Mouse (Mus musculus): Measurements from ENCODE around the gene Hipk4. TPM values are rescaled to one million over a fixed set of nuclear protein-coding genes. Genes with fewer than 3 reads are reported as not detected.

Hipk4 gene
- polyA plus RNA-seq, 1 experiment from 2014 or later = 1.5 TPM

- peak; percentile 71 for ATAC-seq
- Histone ChIP-seq H3K27ac (ENCODE audit: low read depth, low read length) (peak overlapping the region; percentile 9; the same call in 1 of the 2 replicates), H3K4me2 (ENCODE audit: low read length) (peak overlapping the region; percentile 63), H3K9me3 (ENCODE audit: control insufficient read depth, low read length) (no peaks in the 10 kb centered on the region), H3K4me3 (ENCODE audit: low read length) (peak overlapping the region; percentile 33), H3K9ac (ENCODE audit: low read depth, low read length) (peak overlapping the region; percentile 58), H3K27me3 (replicated peaks; ENCODE audit: control insufficient read depth, insufficient read depth, low read length) (no peaks in the 10 kb centered on the region), H3K4me1 (ENCODE audit: control insufficient read depth, insufficient read depth, low read depth, low read length) (peaks cover 7% of the 10 kb centered on the region), H3K36me3 (ENCODE audit: control insufficient read depth, insufficient read depth, low read length) (no peaks in the 10 kb centered on the region)
- WGBS = 3% methylated on average over 8 of the region's 12 CpGs
These were observed 41.5 kb upstream of the Hipk4 start for GRCm38 (mm10) chr7:27481627-27481969.

GRCm38 (mm10) chr7:27483860-27484259 is 39.2 kb upstream of the Hipk4 start:
- WGBS = 88% methylated on average over 4 of the region's 4 CpGs
- H3K4me3 ChIP-seq (ENCODE audit: low read length) = no peak overlapping the region
- H3K9me3 ChIP-seq (ENCODE audit: control insufficient read depth, low read length) = no peaks in the 10 kb centered on the region
- no peak for ATAC-seq
- H3K4me1 ChIP-seq (ENCODE audit: control insufficient read depth, insufficient read depth, low read depth, low read length) = peaks cover 10% of the 10 kb centered on the region
- H3K27me3 ChIP-seq (replicated peaks; ENCODE audit: control insufficient read depth, insufficient read depth, low read length) = no peaks in the 10 kb centered on the region
- no peak overlapping the region for H3K9ac ChIP-seq (ENCODE audit: low read depth, low read length)
- H3K27ac ChIP-seq (ENCODE audit: low read depth, low read length) = no peak overlapping the region
- no peaks in the 10 kb centered on the region for H3K36me3 ChIP-seq (ENCODE audit: control insufficient read depth, insufficient read depth, low read length)
- no peak overlapping the region for H3K4me2 ChIP-seq (ENCODE audit: low read length)

GRCm38 (mm10) chr7:27486102-27486769 is 36.8 kb upstream of the Hipk4 start:
- WGBS = 7% methylated on average over 13 of the region's 13 CpGs
- H3K4me2 ChIP-seq (ENCODE audit: low read length) = peak overlapping the region; percentile 69
- peak overlapping the region; percentile 55; the same call in 1 of the 2 replicates for H3K27ac ChIP-seq (ENCODE audit: low read depth, low read length)
- peak overlapping the region; percentile 54 for H3K9ac ChIP-seq (ENCODE audit: low read depth, low read length)
- no peaks in the 10 kb centered on the region; the same call in 1 of the 2 replicates for H3K27me3 ChIP-seq (replicated peaks; ENCODE audit: control insufficient read depth, insufficient read depth, low read length)
- peak overlapping the region; percentile 78 for H3K4me3 ChIP-seq (ENCODE audit: low read length)
- H3K36me3 ChIP-seq (ENCODE audit: control insufficient read depth, insufficient read depth, low read length) = no peaks in the 10 kb centered on the region
- peaks cover 10% of the 10 kb centered on the region for H3K4me1 ChIP-seq (ENCODE audit: control insufficient read depth, insufficient read depth, low read depth, low read length)
- ATAC-seq = peak; percentile 11
- H3K9me3 ChIP-seq (ENCODE audit: control insufficient read depth, low read length) = no peaks in the 10 kb centered on the region

GRCm38 (mm10) chr7:27486770-27487697 is 36.0 kb upstream of the Hipk4 start, which contains the start of gene Sertad1:
TSS of gene Sertad1 (plus strand) at chr7:27486910.
- under 1% methylated on average over 52 of the region's 80 CpGs for WGBS
- ATAC-seq = peak; percentile 98
- Histone ChIP-seq H3K9me3 (ENCODE audit: control insufficient read depth, low read length) (no peaks in the 10 kb centered on the region), H3K4me1 (ENCODE audit: control insufficient read depth, insufficient read depth, low read depth, low read length) (peaks cover 6% of the 10 kb centered on the region), H3K9ac (ENCODE audit: low read depth, low read length) (peak within 1 kb of the TSS; percentile 86), H3K27ac (ENCODE audit: low read depth, low read length) (peak within 1 kb of the TSS; percentile 90), H3K27me3 (replicated peaks; ENCODE audit: control insufficient read depth, insufficient read depth, low read length) (no peaks in the 10 kb centered on the region; the same call in 1 of the 2 replicates), H3K36me3 (ENCODE audit: control insufficient read depth, insufficient read depth, low read length) (no peaks in the 10 kb centered on the region), H3K4me3 (ENCODE audit: low read length) (peak within 1 kb of the TSS; percentile 78), H3K4me2 (ENCODE audit: low read length) (peak within 1 kb of the TSS; percentile 69)

- 3% methylated on average over 13 of the region's 13 CpGs for WGBS
- peak overlapping the region; percentile 78 for H3K4me3 ChIP-seq (ENCODE audit: low read length)
- peak overlapping the region; percentile 69 for H3K4me2 ChIP-seq (ENCODE audit: low read length)
- H3K9ac ChIP-seq (ENCODE audit: low read depth, low read length) = peak overlapping the region; percentile 86
- no peak for ATAC-seq
- H3K4me1 ChIP-seq (ENCODE audit: control insufficient read depth, insufficient read depth, low read depth, low read length) = peaks cover 6% of the 10 kb centered on the region
- H3K36me3 ChIP-seq (ENCODE audit: control insufficient read depth, insufficient read depth, low read length) = no peaks in the 10 kb centered on the region
- no peaks in the 10 kb centered on the region for H3K9me3 ChIP-seq (ENCODE audit: control insufficient read depth, low read length)
- H3K27me3 ChIP-seq (replicated peaks; ENCODE audit: control insufficient read depth, insufficient read depth, low read length) = no peaks in the 10 kb centered on the region; the same call in 1 of the 2 replicates
- H3K27ac ChIP-seq (ENCODE audit: low read depth, low read length) = peak overlapping the region; percentile 90
These were observed 35.3 kb upstream of the Hipk4 start for GRCm38 (mm10) chr7:27487740-27488268.

- ATAC-seq = no peak
- H3K9ac ChIP-seq (ENCODE audit: low read depth, low read length) = no peak overlapping the region
- peaks cover 6% of the 10 kb centered on the region for H3K4me1 ChIP-seq (ENCODE audit: control insufficient read depth, insufficient read depth, low read depth, low read length)
- no peaks in the 10 kb centered on the region for H3K9me3 ChIP-seq (ENCODE audit: control insufficient read depth, low read length)
- 93% methylated on average over 24 of the region's 25 CpGs for WGBS
- no peak overlapping the region for H3K27ac ChIP-seq (ENCODE audit: low read depth, low read length)
- H3K36me3 ChIP-seq (ENCODE audit: control insufficient read depth, insufficient read depth, low read length) = no peaks in the 10 kb centered on the region
- no peaks in the 10 kb centered on the region; the same call in 1 of the 2 replicates for H3K27me3 ChIP-seq (replicated peaks; ENCODE audit: control insufficient read depth, insufficient read depth, low read length)
- H3K4me2 ChIP-seq (ENCODE audit: low read length) = no peak overlapping the region
- no peak overlapping the region for H3K4me3 ChIP-seq (ENCODE audit: low read length)
These were observed 33.7 kb upstream of the Hipk4 start for GRCm38 (mm10) chr7:27489270-27489869.

- WGBS = 39% methylated on average over 4 of the region's 4 CpGs
- Histone ChIP-seq H3K9ac (ENCODE audit: low read depth, low read length) (no peak overlapping the region), H3K4me2 (ENCODE audit: low read length) (peak overlapping the region; percentile 46), H3K36me3 (ENCODE audit: control insufficient read depth, insufficient read depth, low read length) (no peaks in the 10 kb centered on the region), H3K9me3 (ENCODE audit: control insufficient read depth, low read length) (no peaks in the 10 kb centered on the region), H3K4me1 (ENCODE audit: control insufficient read depth, insufficient read depth, low read depth, low read length) (peaks cover 6% of the 10 kb centered on the region), H3K27me3 (replicated peaks; ENCODE audit: control insufficient read depth, insufficient read depth, low read length) (no peaks in the 10 kb centered on the region; the same call in 1 of the 2 replicates), H3K27ac (ENCODE audit: low read depth, low read length) (no peak overlapping the region; the same call in 1 of the 2 replicates), H3K4me3 (ENCODE audit: low read length) (peak overlapping the region; percentile 31)
- ATAC-seq = no peak
These were observed 32.9 kb upstream of the Hipk4 start for GRCm38 (mm10) chr7:27490227-27490542.

- H3K4me1 ChIP-seq (ENCODE audit: control insufficient read depth, insufficient read depth, low read depth, low read length) = peaks cover 6% of the 10 kb centered on the region
- ATAC-seq = peak; percentile 16; the same call in 1 of the 2 replicates
- peak overlapping the region; percentile 46 for H3K4me2 ChIP-seq (ENCODE audit: low read length)
- WGBS = 4% methylated on average over 30 of the region's 33 CpGs
- H3K27ac ChIP-seq (ENCODE audit: low read depth, low read length) = no peak overlapping the region; the same call in 1 of the 2 replicates
- no peaks in the 10 kb centered on the region for H3K9me3 ChIP-seq (ENCODE audit: control insufficient read depth, low read length)
- H3K27me3 ChIP-seq (replicated peaks; ENCODE audit: control insufficient read depth, insufficient read depth, low read length) = no peaks in the 10 kb centered on the region; the same call in 1 of the 2 replicates
- H3K4me3 ChIP-seq (ENCODE audit: low read length) = peak overlapping the region; percentile 31
- H3K9ac ChIP-seq (ENCODE audit: low read depth, low read length) = peak overlapping the region; percentile 52
- no peaks in the 10 kb centered on the region for H3K36me3 ChIP-seq (ENCODE audit: control insufficient read depth, insufficient read depth, low read length)
These were observed 32.3 kb upstream of the Hipk4 start for GRCm38 (mm10) chr7:27490543-27491329.

Measured in hindbrain, embryonic 16.5 days (tissue).